Mouse (Mus musculus) thymus, postnatal 0 days (tissue): ENCODE measurements around the gene Rbbp5. TPM values are rescaled to one million over a fixed set of nuclear protein-coding genes. Genes with fewer than 3 reads are reported as not detected.

Source experiments
- DNase-seq: peaks from one replicate; pipeline ENCODE4 v3.0.0-alpha.2; 2015; ENCODE audit warnings: low spot score
- polyA plus RNA-seq: library from polyadenylated mRNA; unstranded; fragments of >200 nt; fragmentation: Nextera tagmentation; extraction: Ambion mirVana; gene quantifications from 2 replicates; pipeline ENCODE4 v1.2.1, GENCODE M21; 2015

Gene Rbbp5
- polyA plus RNA-seq, 1 experiment from 2014 or later: 41.3 TPM

DNA sequence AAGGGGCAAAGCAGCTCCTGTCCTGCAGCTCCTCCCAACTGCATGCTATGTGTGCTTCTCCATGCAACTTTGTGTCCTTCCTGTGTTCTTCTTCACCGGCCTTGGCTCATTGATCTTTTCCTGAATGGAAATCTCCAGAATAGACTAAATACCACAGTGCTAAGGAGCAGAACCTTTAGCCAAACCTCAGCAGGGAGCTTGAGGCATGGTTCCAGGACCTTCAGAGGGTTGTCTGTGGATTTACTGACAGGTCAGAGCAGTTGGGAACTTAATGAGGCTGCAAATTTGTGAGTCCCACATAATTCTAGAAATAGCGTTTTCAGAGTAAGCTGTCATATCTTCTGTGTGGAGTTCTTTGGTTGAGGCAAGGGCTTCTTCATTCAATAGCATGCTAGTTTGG is 23.4 kb downstream of the Rbbp5 start:
- DNase-seq: no peak

DNA sequence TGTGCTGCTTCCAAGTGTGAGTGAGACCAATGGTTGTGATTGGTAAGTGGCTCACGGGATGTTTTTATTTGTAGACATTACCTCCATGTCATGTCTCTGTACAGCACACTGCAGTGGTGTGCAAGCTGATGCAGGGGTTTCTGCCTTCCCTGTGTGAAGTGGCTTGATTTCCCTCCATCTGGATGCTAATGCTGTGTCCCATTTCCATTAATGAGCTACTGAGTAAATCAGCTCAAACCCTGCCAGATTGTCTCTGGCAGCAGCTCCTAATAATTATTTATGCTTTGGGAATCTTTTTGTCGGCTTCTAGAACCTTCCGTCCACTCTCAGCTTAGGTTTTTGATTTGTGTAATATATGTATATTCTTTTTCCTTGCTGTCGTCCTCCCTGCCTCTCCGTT is 28.0 kb downstream of the Rbbp5 start:
- no peak for DNase-seq

DNA sequence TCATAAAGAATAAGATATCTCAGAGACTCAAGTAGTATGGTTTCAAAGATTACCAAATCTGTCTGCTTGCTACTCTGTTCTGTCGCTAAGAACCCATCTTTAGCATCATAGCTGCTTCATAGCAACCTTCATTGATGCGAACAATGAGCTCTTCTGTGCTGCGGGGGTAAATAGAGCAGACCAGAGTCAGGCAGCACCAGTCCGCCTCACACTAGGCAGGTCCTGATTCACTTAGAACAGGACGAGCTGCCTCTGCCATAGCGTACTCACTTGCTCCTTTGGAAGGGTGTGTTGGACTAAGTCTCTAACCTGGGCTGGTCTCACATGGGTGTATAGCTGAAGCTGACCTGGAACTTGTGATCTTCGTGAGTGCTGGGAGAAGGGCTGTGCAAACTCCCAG is 28.9 kb downstream of the Rbbp5 start, which contains the start of gene Tmem81:
Gene Tmem81, plus strand, starts transcription at position 173 of the 400 bp plus-strand sequence.
- DNase-seq: no peak

DNA sequence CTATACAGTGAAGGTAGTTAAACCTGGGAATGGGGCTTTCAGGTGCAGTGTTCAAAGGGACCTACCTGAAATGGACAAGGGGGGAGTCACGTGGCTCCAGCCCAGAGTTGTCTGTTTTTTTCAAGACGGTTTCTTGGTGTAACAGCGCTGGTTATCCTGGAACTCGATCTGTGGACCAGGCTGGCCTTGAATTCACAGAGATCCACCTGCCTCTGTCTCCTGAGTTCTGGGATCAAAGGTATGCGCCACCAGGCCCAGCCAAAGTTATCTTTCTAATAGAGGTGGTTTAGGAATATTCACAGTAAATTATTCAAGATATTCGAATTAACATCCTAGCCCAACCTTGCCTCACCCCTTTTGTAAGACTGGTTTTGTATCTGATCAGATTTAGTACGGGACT is 29.5 kb downstream of the Rbbp5 start:
- DNase-seq: no peak

DNA sequence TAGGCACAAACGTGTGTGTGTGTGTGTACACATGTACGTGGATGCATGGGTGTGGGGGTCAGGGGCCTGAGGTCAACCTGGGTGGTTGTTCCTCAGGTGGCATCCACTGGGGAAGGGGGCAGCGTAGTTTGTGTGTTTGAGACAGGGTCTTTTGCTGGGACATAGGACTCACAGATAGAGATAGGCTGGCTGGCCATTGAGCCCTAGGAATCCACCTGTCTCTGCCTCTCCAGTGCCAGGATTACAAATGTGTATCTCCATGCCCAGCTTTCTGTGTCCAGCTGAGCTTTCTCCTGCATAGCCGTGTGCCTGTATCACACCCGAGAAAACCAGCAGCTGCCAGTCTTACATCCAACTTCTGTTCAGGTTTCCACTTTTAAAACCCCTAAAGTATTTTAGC is 32.6 kb downstream of the Rbbp5 start:
- no peak for DNase-seq

DNA sequence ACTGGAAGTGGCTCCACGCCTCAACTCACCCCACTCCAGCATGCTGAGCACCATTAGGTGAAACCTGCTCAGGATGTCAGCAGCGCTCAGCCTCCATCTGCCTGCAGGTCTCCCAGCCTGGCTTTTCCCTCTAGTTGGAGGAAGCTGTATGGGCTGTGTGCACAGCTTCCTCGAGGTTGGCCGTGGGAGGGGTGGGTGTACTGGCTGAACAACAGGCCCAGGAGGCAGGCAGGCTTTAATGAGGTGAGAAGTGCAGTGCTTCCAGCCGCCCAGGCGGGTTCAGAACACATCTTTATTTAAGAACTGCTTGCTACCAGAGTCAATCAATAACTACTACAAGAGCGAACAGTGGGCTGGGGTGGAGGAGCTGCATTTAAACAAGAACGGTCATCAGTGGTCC is 34.4 kb downstream of the Rbbp5 start:
- no peak for DNase-seq

DNA sequence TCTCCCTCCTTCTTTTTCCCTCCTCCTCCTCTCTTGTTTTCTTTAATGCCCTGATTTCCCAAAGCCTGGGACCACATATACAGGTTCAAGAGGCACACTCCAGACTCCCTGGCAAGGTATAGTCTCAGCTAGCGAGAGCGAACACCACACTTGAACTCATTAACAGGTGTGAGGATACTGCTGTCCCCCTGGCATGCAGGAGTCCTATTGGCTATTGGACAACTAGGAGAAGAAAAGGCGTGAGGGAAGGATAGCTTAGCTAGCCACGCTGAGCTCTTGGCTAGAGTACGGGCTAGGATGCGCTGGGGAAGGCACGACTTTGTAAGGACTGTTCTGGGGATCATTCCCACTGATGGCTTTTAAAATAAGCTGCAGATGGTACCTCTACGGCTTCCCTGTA is 34.9 kb downstream of the Rbbp5 start:
- no peak for DNase-seq

DNA sequence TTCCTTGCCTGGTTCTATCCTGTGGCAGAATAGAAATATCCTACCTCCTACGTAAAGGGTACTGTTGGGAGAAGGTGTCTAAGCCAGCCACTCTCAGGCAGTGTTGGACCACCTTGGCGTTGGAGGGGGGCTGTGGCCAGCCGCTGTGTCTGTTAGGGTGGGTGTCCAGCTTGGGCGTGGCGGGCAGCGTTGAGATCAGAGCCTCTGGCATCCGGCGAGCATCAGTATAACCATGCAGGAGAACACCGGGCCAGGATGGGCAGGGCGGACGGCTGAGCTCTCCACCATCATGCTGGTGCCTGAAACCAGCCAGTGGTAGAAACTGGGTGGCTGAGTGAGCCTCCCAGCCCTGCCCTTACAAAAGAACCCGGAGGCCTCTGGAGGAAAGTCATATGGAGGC is 38.2 kb downstream of the Rbbp5 start:
- no peak for DNase-seq

DNA sequence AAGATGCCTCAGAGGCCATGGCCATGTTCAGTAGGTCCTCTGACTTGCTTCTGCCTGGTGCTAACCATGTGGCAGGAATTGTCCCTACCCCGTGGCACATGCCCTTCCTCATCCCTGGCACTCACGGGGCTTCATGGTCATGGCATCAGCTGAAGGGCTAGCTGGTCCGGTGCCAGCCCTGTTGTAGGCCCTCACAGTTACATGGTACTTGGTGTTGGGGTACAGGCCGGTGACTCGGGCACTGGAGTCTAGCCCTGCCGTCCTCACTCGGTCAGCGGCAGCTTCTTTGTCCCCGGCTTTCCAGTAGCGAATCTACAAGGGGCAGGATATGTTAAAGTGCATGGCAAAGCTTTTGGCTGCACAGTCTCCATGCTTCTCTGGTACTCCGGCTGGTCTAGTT is 39.6 kb downstream of the Rbbp5 start:
- no peak for DNase-seq

DNA sequence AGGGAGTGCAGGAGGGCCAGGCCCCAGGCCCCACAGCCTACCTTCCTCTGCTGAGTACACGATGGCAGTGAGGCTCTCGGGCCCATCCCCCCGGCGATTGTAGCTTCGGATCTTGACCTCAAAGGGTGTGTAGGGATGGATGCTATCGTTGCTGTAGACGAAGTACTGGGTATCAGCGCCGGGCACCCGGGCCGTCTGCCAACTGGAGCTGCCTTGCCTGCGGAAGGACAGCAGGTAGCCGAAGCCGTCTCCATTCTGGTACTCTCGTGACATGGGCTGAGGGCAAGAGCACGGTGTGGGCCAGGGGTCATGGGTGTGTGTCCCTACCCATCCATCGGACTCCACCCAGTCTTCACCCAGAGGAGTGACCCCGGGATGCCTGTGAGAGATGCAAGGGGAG is 41.5 kb downstream of the Rbbp5 start:
- no peak for DNase-seq

DNA sequence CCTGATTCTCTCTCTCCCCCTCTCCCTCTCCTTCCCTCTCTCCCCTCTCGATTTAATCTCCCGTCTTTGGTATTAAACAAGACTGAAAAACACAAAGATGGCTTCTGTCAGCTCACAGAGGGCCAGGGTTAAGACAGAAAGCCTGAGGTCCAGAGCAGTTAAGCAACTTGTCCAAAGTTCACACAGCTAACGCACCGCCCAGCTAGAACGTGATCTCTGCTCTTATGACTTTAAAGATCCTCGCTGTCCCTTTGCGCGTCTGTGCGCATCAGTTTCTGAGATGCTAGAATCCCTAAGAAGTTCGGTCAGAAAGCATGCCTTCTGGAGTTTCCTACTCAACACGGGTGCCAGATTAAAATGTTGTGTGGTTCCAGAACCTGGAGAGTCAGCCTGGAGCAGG is 42.6 kb downstream of the Rbbp5 start:
- DNase-seq: no peak

DNA sequence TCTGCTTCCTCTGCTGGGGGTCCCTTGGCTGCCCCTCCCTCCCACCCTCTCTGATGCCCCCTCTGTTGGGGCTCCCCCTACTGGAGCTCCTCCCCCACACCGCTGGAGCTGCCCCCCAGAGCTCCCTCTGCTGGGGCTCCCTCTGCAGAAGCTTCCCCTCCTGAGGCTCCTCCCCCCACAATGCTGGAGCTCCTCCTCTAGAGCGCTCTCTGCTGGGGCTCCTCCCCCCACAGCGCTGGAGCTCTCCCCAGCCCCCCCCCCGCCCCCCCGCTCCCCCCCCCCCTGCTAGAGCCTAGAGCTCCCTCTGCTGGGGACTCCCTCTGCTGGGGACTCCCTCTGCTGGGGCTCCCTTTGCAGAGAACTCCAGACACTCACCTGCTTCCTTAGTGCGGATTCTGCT is 43.6 kb downstream of the Rbbp5 start:
- DNase-seq: peak; percentile 68

DNA sequence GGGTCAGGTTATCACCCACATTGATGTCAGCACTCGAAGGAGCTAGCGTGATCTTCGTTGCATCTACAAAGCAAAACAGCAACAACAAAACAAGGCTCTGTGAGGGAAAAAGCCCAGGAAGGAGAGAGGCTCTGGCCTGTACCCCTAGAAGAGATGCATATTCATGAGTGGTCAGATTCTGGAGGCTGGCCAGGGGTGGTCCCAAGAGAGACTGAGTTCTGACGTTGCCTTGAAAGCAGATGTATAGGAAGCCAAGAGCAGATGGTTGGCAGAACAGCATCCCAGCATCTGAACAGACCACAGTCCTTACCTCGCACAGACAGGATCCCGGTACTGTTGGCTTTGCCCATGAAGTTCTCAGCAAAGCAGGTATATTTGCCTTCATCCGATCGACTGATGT is 45.9 kb downstream of the Rbbp5 start:
- no peak for DNase-seq

DNA sequence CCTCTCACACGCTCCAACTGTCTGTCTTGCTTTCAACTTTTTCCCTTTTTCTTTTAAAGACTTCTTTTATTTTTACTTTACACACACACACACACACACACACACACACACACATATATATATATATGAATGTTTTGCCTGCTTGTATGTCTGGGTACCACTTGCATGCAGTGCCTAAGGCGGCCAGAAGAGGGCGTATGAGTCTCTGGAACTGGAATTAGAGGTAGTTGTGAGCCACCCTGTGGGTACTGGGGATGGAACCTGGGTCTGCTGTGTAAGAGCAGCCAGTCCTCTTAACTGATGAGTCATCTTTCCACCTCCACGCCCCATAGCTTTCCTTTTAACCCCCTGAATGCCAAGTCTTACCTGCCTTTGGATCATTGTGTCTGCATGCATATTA is 46.8 kb downstream of the Rbbp5 start:
- peak; percentile 57 for DNase-seq

DNA sequence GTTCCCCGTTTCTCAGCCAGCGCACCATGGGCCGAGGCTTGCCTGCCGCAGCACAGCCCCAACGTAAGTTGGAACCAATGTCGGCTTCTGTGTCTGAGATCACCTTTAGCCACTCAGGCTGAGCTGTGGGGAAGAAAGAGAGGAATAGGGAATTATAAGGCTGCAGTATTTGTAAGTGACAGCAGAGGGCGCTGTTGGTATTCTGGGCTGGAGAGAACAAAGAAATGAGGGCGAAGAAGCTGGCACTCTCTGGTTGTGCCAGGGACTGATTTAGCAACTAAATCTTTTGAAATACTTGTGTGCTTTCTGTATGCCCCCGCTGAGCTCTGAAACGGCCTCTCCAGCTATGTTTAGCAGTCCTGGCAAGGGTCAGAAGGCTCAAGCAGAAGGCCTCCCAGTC is 48.7 kb downstream of the Rbbp5 start:
- DNase-seq: peak; percentile 61

DNA sequence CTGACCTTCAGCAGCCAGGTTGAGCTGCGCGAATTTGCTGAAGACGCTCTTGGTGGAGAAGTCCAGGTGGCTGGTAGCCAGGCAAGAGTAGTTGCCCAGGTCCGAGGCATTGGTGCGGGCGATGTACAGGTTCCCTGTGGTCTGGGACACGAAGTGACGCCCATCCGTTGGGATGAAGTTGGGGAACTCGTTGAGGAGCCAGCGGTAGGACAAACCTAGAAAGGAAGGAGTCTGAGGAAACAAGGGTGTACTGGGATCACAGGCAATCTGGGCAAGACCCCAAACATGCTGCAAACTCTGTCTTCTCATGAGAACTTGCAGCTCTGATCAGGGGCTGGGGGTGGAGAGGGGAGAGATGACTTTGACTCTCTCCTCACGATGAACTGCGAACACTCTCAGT is 50.9 kb downstream of the Rbbp5 start:
- no peak for DNase-seq

DNA sequence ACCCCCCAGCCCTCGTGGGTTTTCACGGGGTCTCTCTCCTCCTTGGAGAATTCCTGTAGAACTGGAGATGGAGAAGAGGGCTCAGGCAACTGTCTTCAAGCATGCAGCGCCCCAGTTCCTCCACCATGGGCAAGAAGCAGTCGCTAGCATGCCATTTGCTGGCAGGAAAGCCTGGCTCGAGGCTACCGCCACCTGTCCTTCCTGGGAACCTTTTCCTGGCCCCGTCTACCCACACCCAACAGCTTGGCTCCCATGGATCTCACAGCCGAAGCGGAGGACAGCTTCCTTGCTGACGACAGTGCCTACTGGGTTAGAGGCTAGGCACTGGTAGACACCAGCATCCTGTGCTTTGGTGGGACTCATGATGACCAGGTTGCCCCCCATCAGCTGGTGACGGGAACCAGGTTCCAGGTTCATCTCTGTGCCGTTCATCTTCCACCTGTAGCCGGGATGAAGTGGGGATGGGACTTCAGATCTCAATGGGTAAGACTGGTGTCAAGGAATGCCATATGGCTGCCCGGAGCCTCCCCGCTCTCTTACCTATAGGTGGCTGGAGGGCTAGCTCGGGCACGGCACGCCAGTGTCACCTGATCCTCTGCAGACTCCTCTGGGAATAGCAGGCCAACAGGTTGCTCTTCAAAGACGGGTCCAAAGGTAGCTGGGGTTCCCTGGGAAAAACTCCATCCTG is 51.6 kb downstream of the Rbbp5 start:
- DNase-seq: no peak

DNA sequence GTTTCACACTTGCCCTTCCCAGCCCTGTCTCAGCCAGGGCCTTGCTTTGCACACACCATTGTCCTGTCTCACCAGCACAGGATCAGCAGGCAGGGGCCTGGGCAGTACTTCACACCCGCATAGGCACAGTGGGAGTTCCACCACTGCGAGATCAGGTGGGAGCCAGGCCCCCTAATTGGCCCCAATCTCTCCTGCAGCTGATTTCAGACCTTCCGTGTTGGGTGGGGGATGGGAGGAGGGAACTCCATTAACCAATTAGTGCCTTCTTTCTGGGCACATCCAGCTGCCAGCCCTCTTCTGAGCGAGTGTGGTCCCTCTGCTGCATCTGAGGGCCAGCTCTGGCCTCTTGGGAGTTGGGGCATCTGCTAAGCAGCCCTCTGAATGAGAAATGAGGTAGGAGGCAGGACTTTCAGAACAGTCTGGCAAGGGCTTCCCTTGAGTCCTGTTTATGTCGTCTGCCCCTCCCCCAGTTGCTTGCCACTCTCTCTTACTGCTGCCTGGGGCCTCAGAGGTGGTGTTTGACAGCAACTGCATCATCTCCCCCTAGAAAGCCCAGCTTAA is 53.5 kb downstream of the Rbbp5 start:
- no peak for DNase-seq

DNA sequence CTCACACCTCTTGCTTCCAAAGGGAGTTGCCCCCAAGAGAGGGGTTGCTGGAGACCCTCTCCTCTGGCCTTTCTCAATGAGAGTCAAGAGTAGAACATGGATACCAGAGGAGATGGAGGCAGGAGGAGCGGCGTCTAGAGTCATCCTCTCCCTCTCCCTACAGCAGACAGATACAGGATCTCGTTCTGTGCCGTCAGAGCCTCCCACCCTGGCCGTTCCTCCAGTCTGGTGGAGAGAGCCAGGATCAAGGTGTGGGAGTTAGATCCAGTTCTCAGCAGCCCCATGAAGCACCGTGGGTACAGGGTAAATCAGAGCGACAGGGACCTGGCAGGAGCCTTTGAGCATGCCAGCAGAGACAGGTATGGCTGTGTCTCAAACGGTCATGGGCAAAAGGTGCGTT is 55.4 kb downstream of the Rbbp5 start:
- no peak for DNase-seq

DNA sequence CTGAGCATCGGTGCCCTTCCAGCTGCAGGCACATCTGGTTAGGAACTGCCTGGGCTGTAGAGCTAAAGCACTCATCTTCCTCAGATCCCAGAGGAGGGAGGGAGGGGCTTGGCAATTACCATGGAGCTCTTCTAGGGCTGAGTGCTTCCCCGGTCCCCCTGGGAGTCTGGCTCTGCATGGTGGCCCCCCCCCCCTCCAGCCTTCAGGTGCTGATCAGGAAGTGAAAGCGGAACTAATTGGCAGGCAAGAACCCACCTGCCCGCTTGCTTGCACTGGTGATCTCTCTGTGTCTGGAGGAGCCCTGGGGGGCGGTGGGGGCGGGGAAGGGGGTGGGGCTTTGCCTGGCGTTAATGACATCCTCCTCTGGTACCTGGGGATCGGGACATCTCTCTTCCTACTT is 56.7 kb downstream of the Rbbp5 start:
- DNase-seq: no peak

DNA sequence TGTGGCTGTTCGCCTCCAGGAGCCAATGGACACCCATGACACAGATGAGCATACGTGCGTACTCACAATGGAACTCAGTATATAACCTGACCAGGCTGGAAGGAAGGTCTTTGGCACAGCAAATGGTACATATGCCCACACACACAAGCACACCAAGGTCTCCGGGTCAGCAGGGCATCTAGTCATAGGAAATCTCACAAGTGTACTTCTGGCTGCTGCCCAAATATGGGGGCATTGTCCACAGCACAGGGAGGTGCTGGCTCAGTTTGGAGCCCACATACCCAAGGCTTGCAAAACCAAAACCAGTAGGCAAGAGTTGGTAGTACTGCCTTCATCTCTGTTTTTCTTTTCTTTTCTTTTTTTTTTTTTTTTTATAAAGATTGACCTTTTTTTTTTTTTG is 58.4 kb downstream of the Rbbp5 start:
- no peak for DNase-seq

DNA sequence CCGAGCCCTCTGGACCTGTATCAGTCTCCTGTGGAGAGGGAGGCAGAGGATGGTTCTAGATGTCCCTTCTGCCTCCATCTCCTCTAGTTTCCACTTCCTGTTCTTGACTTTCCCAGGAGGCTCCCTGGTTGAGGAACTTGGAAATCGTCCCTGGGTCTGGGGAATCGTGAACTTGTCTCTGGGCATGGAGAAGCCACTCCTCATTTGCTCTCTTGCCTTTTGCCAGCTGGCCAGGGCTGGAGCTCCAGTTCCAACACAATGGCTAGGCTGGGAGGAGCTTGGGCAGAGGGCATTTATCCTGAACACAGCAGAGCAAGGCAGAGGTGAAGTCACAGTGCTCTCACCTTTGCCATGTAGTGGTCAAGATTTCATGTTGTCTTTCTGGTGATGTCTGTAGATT is 59.3 kb downstream of the Rbbp5 start:
- DNase-seq: no peak

DNA sequence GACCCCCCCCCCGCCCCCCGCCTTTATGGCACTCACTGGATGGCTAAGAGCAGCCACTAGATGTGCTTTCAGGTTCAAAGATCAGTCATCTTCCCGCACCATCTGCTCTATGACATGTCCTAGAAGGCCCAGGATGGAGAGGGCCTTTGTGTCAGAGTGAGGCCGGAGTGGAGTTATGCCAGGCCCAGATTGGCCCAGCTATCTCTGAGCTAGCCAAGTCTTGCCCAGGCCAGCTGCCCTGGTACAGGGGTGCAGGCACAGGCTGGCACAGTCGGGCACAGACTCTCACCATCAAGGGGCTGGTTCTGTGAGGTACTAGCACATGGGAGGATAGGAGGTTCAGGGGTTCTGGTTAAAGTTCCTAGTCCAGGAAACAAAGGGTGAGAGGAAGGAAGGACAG is 60.6 kb downstream of the Rbbp5 start:
- DNase-seq: no peak

DNA sequence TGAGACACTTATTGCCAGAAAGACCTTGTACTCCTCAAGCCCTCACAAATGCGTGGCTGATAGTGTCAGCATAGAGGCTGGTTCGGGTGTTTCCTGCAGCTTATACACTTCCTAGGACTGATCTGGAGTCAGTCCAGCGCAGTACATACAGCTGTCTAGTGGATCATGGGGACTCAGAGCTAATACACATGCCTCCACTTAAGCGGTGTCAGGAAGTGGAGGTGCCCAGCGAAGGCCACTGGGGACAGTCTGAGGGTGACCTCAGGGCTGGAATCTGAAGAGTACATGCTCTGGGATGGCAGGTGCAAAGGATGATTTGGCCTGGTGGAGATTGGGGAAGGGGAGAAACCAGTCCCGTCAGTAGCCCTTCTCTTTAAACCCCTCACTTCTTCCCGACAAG is 63.5 kb downstream of the Rbbp5 start:
- DNase-seq: no peak
